Mouse (Mus musculus) midbrain, embryonic 12.5 days (tissue): ENCODE results near the gene Csrp2. TPM values are rescaled to one million over a fixed set of nuclear protein-coding genes. Genes with fewer than 3 reads are reported as not detected.

Experiments used
- ATAC-seq: fragments of 200-750 bp; cut with Nextera tagmentation; 2 replicates; pipeline ENCODE4 v1.8.0; 2017; ENCODE audit warnings: low read depth, moderate TSS enrichment, moderate library complexity; ENCODE audit not compliant: low FRiP score
- H3K27ac ChIP-seq: fragments of 300-500 bp; sonication (generic); replicated peaks from 2 replicates; pipeline ENCODE4 v1.5.1; 2016; ENCODE audit warnings: mild to moderate bottlenecking
- H3K27me3 ChIP-seq: fragments of 300-500 bp; sonication (generic); 2 replicates; pipeline ENCODE4 v1.6.1; 2016; ENCODE audit warnings: mild to moderate bottlenecking
- H3K36me3 ChIP-seq: fragments of 300-500 bp; sonication (generic); 2 replicates; pipeline ENCODE4 v1.6.1; 2016
- H3K4me1 ChIP-seq: fragments of 300-500 bp; sonication (generic); 2 replicates; pipeline ENCODE4 v1.6.1; 2016
- H3K4me2 ChIP-seq: fragments of 300-500 bp; sonication (generic); replicated peaks from 2 replicates; pipeline ENCODE4 v1.6.1; 2016; ENCODE audit warnings: mild to moderate bottlenecking, moderate library complexity
- H3K4me3 ChIP-seq: fragments of 300-500 bp; sonication (generic); 2 replicates; pipeline ENCODE4 v1.5.1; 2016; ENCODE audit warnings: mild to moderate bottlenecking
- H3K9ac ChIP-seq: fragments of 300-500 bp; sonication (generic); replicated peaks from 2 replicates; pipeline ENCODE4 v1.6.1; 2016; ENCODE audit warnings: mild to moderate bottlenecking, moderate library complexity
- H3K9me3 ChIP-seq: fragments of 300-500 bp; sonication (generic); 2 replicates; pipeline ENCODE4 v1.6.1; 2016; ENCODE audit warnings: mild to moderate bottlenecking
- WGBS: fragments of 180-500 bp; shearing (Covaris S2); methylation state at CpG from one replicate; pipeline ENCODE4 v1.1.7; 2016; 5-methylcytosine and 5-hydroxymethylcytosine counted together
- polyA plus RNA-seq: library from polyadenylated mRNA; unstranded; fragments of >200 nt; fragmentation: Nextera tagmentation; extraction: Ambion mirVana; gene quantifications from 2 replicates; pipeline ENCODE4 v1.2.1, GENCODE M21; 2016

Csrp2 gene
- polyA plus RNA-seq: 143 and 157 TPM in 2 replicates

GRCm38 (mm10) chr10:110919531-110920343 lies at the start of gene Csrp2:
Gene Csrp2, plus strand, starts transcription at chr10:110919789.
- no peaks in the 10 kb centered on the region for H3K9me3 ChIP-seq
- H3K27ac ChIP-seq: peak within 1 kb of the TSS; percentile 78
- under 1% methylated on average over 66 of the region's 67 CpGs for WGBS
- peak within 1 kb of the TSS; percentile 85 for H3K9ac ChIP-seq
- H3K36me3 ChIP-seq: no peaks in the 10 kb centered on the region
- 0 out of 2 replicates have a peak, but pooled peaks cover 5% of the 10 kb centered on the region for H3K27me3 ChIP-seq
- peak within 1 kb of the TSS; percentile 91 for H3K4me2 ChIP-seq
- H3K4me3 ChIP-seq: peak within 1 kb of the TSS; percentile 56
- ATAC-seq: peak; percentile 97
- peaks cover 16% of the 10 kb centered on the region for H3K4me1 ChIP-seq

- no peak overlapping the region for H3K27ac ChIP-seq
- H3K27me3 ChIP-seq: peaks cover 6% of the 10 kb centered on the region; the same call in 1 of the 2 replicates
- H3K4me3 ChIP-seq: no peak overlapping the region
- ATAC-seq: no peak
- H3K4me2 ChIP-seq: no peak overlapping the region
- peaks cover 13% of the 10 kb centered on the region; the same call in 1 of the 2 replicates for H3K4me1 ChIP-seq
- H3K36me3 ChIP-seq: no peaks in the 10 kb centered on the region
- no peak overlapping the region for H3K9ac ChIP-seq
- 91% methylated on average over 8 of the region's 8 CpGs for WGBS
- H3K9me3 ChIP-seq: no peaks in the 10 kb centered on the region
Measured at GRCm38 (mm10) chr10:110874853-110875252, 44.7 kb upstream of the Csrp2 start.

- Histone ChIP-seq H3K9ac (no peak overlapping the region), H3K4me2 (no peak overlapping the region), H3K9me3 (no peaks in the 10 kb centered on the region), H3K4me3 (no peak overlapping the region), H3K4me1 (peaks cover 13% of the 10 kb centered on the region; the same call in 1 of the 2 replicates), H3K27me3 (peaks cover 6% of the 10 kb centered on the region; the same call in 1 of the 2 replicates), H3K27ac (no peak overlapping the region), H3K36me3 (no peaks in the 10 kb centered on the region)
- ATAC-seq: no peak
- WGBS: 95% methylated on average over 3 of the region's 3 CpGs
Measured at GRCm38 (mm10) chr10:110876956-110877355, 42.6 kb upstream of the Csrp2 start.

GRCm38 (mm10) chr10:110877851-110878250 lies 41.7 kb upstream of the Csrp2 start:
- H3K4me2 ChIP-seq: no peak overlapping the region
- peaks cover 6% of the 10 kb centered on the region; the same call in 1 of the 2 replicates for H3K27me3 ChIP-seq
- H3K9me3 ChIP-seq: no peaks in the 10 kb centered on the region
- peaks cover 13% of the 10 kb centered on the region; the same call in 1 of the 2 replicates for H3K4me1 ChIP-seq
- ATAC-seq: no peak
- no peak overlapping the region for H3K9ac ChIP-seq
- WGBS: 85% methylated on average over 8 of the region's 8 CpGs
- no peak overlapping the region for H3K4me3 ChIP-seq
- H3K36me3 ChIP-seq: no peaks in the 10 kb centered on the region
- no peak overlapping the region for H3K27ac ChIP-seq

GRCm38 (mm10) chr10:110878641-110879040 lies 40.9 kb upstream of the Csrp2 start:
- Histone ChIP-seq H3K9me3 (no peaks in the 10 kb centered on the region), H3K4me2 (no peak overlapping the region), H3K27me3 (peaks cover 6% of the 10 kb centered on the region; the same call in 1 of the 2 replicates), H3K9ac (no peak overlapping the region), H3K27ac (no peak overlapping the region), H3K4me1 (peaks cover 13% of the 10 kb centered on the region; the same call in 1 of the 2 replicates), H3K36me3 (no peaks in the 10 kb centered on the region), H3K4me3 (no peak overlapping the region)
- WGBS: 15% methylated on average over 5 of the region's 5 CpGs
- ATAC-seq: no peak

GRCm38 (mm10) chr10:110879426-110880066 lies 40.0 kb upstream of the Csrp2 start:
- Histone ChIP-seq H3K27me3 (peaks cover 6% of the 10 kb centered on the region; the same call in 1 of the 2 replicates), H3K4me2 (no peak overlapping the region), H3K4me1 (peaks cover 13% of the 10 kb centered on the region; the same call in 1 of the 2 replicates), H3K36me3 (no peaks in the 10 kb centered on the region), H3K27ac (no peak overlapping the region), H3K9me3 (no peaks in the 10 kb centered on the region), H3K9ac (no peak overlapping the region), H3K4me3 (no peak overlapping the region)
- WGBS: 25% methylated on average over 7 of the region's 7 CpGs
- no peak for ATAC-seq

- no peak for ATAC-seq
- Histone ChIP-seq H3K9me3 (no peaks in the 10 kb centered on the region), H3K36me3 (no peaks in the 10 kb centered on the region), H3K27ac (no peak overlapping the region), H3K4me2 (no peak overlapping the region), H3K9ac (no peak overlapping the region), H3K4me1 (peaks cover 13% of the 10 kb centered on the region; the same call in 1 of the 2 replicates), H3K4me3 (no peak overlapping the region), H3K27me3 (peaks cover 6% of the 10 kb centered on the region; the same call in 1 of the 2 replicates)
- 67% methylated on average over 7 of the region's 7 CpGs for WGBS
Measured at GRCm38 (mm10) chr10:110881346-110881745, 38.2 kb upstream of the Csrp2 start.

- Histone ChIP-seq H3K4me1 (peaks cover 13% of the 10 kb centered on the region; the same call in 1 of the 2 replicates), H3K4me2 (no peak overlapping the region), H3K36me3 (no peaks in the 10 kb centered on the region), H3K4me3 (no peak overlapping the region), H3K27ac (no peak overlapping the region), H3K27me3 (peaks cover 6% of the 10 kb centered on the region; the same call in 1 of the 2 replicates), H3K9me3 (no peaks in the 10 kb centered on the region), H3K9ac (no peak overlapping the region)
- no peak for ATAC-seq
Measured at GRCm38 (mm10) chr10:110882701-110883100, 36.9 kb upstream of the Csrp2 start.

- ATAC-seq: no peak
Measured at GRCm38 (mm10) chr10:110890656-110891272, 28.8 kb upstream of the Csrp2 start.

GRCm38 (mm10) chr10:110899744-110900501 lies 19.7 kb upstream of the Csrp2 start:
- no peaks in the 10 kb centered on the region for H3K4me1 ChIP-seq
- H3K4me3 ChIP-seq: no peak overlapping the region
- H3K4me2 ChIP-seq: no peak overlapping the region
- H3K36me3 ChIP-seq: no peaks in the 10 kb centered on the region
- 54% methylated on average over 13 of the region's 13 CpGs for WGBS
- ATAC-seq: no peak
- H3K9ac ChIP-seq: no peak overlapping the region
- no peaks in the 10 kb centered on the region for H3K27me3 ChIP-seq
- H3K27ac ChIP-seq: no peak overlapping the region
- H3K9me3 ChIP-seq: no peaks in the 10 kb centered on the region

More at GRCm38 (mm10) chr10:110890656-110891272, 28.8 kb upstream of the Csrp2 start:
- no peak overlapping the region for H3K27ac ChIP-seq
- no peak overlapping the region for H3K4me2 ChIP-seq
- H3K27me3 ChIP-seq: no peaks in the 10 kb centered on the region
- H3K9ac ChIP-seq: no peak overlapping the region
- no peaks in the 10 kb centered on the region for H3K4me1 ChIP-seq
- no peak overlapping the region for H3K4me3 ChIP-seq
- WGBS: 76% methylated on average over 7 of the region's 7 CpGs
- no peaks in the 10 kb centered on the region for H3K9me3 ChIP-seq
- H3K36me3 ChIP-seq: no peaks in the 10 kb centered on the region

- H3K9me3 ChIP-seq: no peaks in the 10 kb centered on the region
- no peak overlapping the region for H3K9ac ChIP-seq
- ATAC-seq: no peak
- no peak overlapping the region for H3K4me3 ChIP-seq
- no peaks in the 10 kb centered on the region for H3K4me1 ChIP-seq
- no peak overlapping the region for H3K27ac ChIP-seq
- H3K36me3 ChIP-seq: no peaks in the 10 kb centered on the region
- no peaks in the 10 kb centered on the region for H3K27me3 ChIP-seq
- WGBS: 100% methylated on average over 3 of the region's 3 CpGs
- no peak overlapping the region for H3K4me2 ChIP-seq
Measured at GRCm38 (mm10) chr10:110903862-110904261, 15.7 kb upstream of the Csrp2 start.
